Mouse (Mus musculus) heart, embryonic 15.5 days (tissue): ENCODE results near the gene Gpr142. TPM values are rescaled to one million over a fixed set of nuclear protein-coding genes. Genes with fewer than 3 reads are reported as not detected.

Experiments
- ATAC-seq: fragments of 200-750 bp; cut with Nextera tagmentation; replicated peaks from 2 replicates; pipeline ENCODE4 v1.8.0; 2017; ENCODE audit warnings: low read depth, moderate TSS enrichment; ENCODE audit not compliant: insufficient number of reproducible peaks, insufficient read depth, low FRiP score
- H3K27ac ChIP-seq: fragments of 300-500 bp; sonication (generic); 2 replicates; pipeline ENCODE4 v1.5.1; 2015; ENCODE audit warnings: mild to moderate bottlenecking, inconsistent platforms
- H3K27me3 ChIP-seq: fragments of 300-500 bp; sonication (generic); 2 replicates; pipeline ENCODE4 v1.6.1; 2015; ENCODE audit warnings: inconsistent platforms
- H3K36me3 ChIP-seq: fragments of 300-500 bp; sonication (generic); 2 replicates; pipeline ENCODE4 v1.6.1; 2015; ENCODE audit warnings: mild to moderate bottlenecking, inconsistent platforms
- H3K4me1 ChIP-seq: fragments of 300-500 bp; sonication (generic); replicated peaks from 2 replicates; pipeline ENCODE4 v1.6.1; 2015; ENCODE audit warnings: inconsistent platforms
- H3K4me2 ChIP-seq: fragments of 300-500 bp; sonication (generic); 2 replicates; pipeline ENCODE4 v1.6.1; 2015; ENCODE audit warnings: inconsistent platforms, mild to moderate bottlenecking, moderate library complexity
- H3K4me3 ChIP-seq: fragments of 300-500 bp; sonication (generic); 2 replicates; pipeline ENCODE4 v1.5.1; 2015; ENCODE audit warnings: mild to moderate bottlenecking, inconsistent platforms
- H3K9ac ChIP-seq: fragments of 300-500 bp; sonication (generic); 2 replicates; pipeline ENCODE4 v1.6.1; 2015; ENCODE audit warnings: mild to moderate bottlenecking, inconsistent platforms
- H3K9me3 ChIP-seq: fragments of 300-500 bp; sonication (generic); replicated peaks from 2 replicates; pipeline ENCODE4 v1.6.1; 2016; ENCODE audit warnings: inconsistent platforms
- WGBS: fragments of 180-500 bp; shearing (Covaris S2); methylation state at CpG from one replicate; pipeline ENCODE4 v1.1.7; 2015; ENCODE audit warnings: mixed read lengths; 5-methylcytosine and 5-hydroxymethylcytosine counted together
- polyA plus RNA-seq: library from polyadenylated mRNA; unstranded; fragments of >200 nt; fragmentation: Nextera tagmentation; extraction: Ambion mirVana; gene quantifications from 2 replicates; pipeline ENCODE4 v1.2.1, GENCODE M21; 2015

Gpr142 gene
- polyA plus RNA-seq, 1 experiment from 2014 or later = not detected

- no peak overlapping the region for H3K9ac ChIP-seq
- H3K27ac ChIP-seq = no peak overlapping the region
- no peak for ATAC-seq
- H3K9me3 ChIP-seq = no peaks in the 10 kb centered on the region
- WGBS = 88% methylated on average over 5 of the region's 5 CpGs
- peaks cover 34% of the 10 kb centered on the region for H3K4me1 ChIP-seq
- no peak overlapping the region for H3K4me2 ChIP-seq
- H3K36me3 ChIP-seq = no peaks in the 10 kb centered on the region
- H3K27me3 ChIP-seq = peaks cover 10% of the 10 kb centered on the region; the same call in 1 of the 2 replicates
- H3K4me3 ChIP-seq = no peak overlapping the region
Observed at GRCm38 (mm10) chr11:114847008-114847407, 48.3 kb downstream of the Gpr142 start.

- H3K9ac ChIP-seq = no peak overlapping the region
- H3K36me3 ChIP-seq = no peaks in the 10 kb centered on the region
- no peak for ATAC-seq
- H3K4me1 ChIP-seq = peaks cover 33% of the 10 kb centered on the region
- H3K9me3 ChIP-seq = no peaks in the 10 kb centered on the region
- no peak overlapping the region for H3K4me3 ChIP-seq
- peaks cover 10% of the 10 kb centered on the region; the same call in 1 of the 2 replicates for H3K27me3 ChIP-seq
- H3K27ac ChIP-seq = no peak overlapping the region
- no peak overlapping the region for H3K4me2 ChIP-seq
- 30% methylated on average over 2 of the region's 2 CpGs for WGBS
Observed at GRCm38 (mm10) chr11:114849572-114849971, 50.8 kb downstream of the Gpr142 start.

DNA sequence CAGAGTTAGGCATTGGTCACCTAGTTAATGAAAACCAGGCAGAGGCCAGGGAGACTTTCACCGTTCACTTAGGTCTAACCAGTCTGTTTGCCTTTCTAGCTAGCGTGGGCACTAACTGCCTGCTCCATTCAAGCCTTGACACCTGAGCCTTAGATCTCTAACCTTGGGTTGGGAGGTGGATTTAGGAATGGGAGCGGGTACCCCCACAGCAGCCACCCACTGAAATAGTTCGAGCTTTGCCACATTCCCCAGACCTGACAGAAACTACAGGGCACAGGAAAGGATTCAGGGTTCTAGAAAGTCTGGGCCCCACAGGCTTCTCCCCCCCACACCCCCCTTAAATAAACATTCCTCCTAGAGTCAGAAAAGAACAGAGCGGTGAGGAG lies 51.3 kb downstream of the Gpr142 start:
- Histone ChIP-seq H3K36me3 (no peaks in the 10 kb centered on the region), H3K27ac (no peak overlapping the region), H3K9me3 (no peaks in the 10 kb centered on the region), H3K4me1 (peaks cover 32% of the 10 kb centered on the region), H3K4me2 (peak overlapping the region; percentile 99), H3K27me3 (peaks cover 10% of the 10 kb centered on the region; the same call in 1 of the 2 replicates), H3K4me3 (peak overlapping the region; percentile 81), H3K9ac (no peak overlapping the region)
- ATAC-seq = no peak
- 46% methylated on average over 5 of the region's 5 CpGs for WGBS

DNA sequence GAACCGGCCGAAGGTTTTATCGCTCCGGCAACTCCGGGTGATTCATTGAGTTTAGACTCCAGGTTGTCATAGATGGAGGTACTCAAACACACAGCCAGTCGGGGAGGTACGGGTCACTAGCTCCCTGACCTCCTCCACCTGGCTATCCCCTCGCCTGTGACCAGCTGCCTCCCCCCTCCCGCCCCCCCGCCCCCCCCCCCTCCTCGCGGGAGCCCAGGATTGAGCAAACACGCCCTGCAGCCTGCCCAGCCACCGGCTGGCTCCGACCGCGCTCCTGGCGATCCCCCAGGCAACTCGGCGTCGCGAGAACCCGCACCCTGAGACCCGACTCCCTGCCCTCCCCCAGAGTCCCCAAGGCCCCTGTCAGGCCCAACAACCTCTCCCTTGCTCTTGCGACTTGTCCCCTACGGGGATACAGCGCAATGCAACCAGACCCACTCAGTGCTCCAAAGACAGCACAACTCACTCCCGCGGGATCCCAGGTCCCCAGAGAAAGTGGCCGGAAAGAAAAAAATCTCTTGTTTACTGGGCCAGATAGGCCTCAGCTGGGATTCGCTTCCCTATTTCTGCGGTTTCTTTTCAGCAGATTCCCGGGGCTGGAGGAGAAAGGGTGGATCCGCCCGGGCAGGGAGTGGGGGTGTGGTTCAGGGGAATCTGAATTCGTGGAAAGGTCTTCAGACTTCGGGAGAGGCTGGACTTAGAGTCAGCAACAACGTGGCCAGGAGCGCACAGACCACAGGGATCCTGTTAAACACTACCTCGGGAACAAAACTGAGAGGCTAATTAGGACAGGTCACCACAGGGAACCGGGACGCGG lies 51.9 kb downstream of the Gpr142 start, which contains the start of gene Gprc5c:
Gene Gprc5c, plus strand, starts transcription at position 701 of the 817 bp plus-strand sequence.
- H3K9ac ChIP-seq = peak within 1 kb of the TSS; percentile 76
- no peaks in the 10 kb centered on the region for H3K36me3 ChIP-seq
- peak within 1 kb of the TSS; percentile 81 for H3K27ac ChIP-seq
- no peaks in the 10 kb centered on the region for H3K9me3 ChIP-seq
- H3K4me3 ChIP-seq = peak within 1 kb of the TSS; percentile 81
- peak within 1 kb of the TSS; percentile 99 for H3K4me2 ChIP-seq
- peaks cover 32% of the 10 kb centered on the region for H3K4me1 ChIP-seq
- peaks cover 10% of the 10 kb centered on the region; the same call in 1 of the 2 replicates for H3K27me3 ChIP-seq
- WGBS = 1% methylated on average over 39 of the region's 43 CpGs
- peak; percentile 32; the same call in 1 of the 2 replicates for ATAC-seq

- peak overlapping the region; percentile 76 for H3K9ac ChIP-seq
- H3K9me3 ChIP-seq = no peaks in the 10 kb centered on the region
- H3K36me3 ChIP-seq = no peaks in the 10 kb centered on the region
- H3K27ac ChIP-seq = peak overlapping the region; percentile 81
- peaks cover 10% of the 10 kb centered on the region; the same call in 1 of the 2 replicates for H3K27me3 ChIP-seq
- peak overlapping the region; percentile 81 for H3K4me3 ChIP-seq
- peak overlapping the region; percentile 99 for H3K4me2 ChIP-seq
- 0 out of 2 replicates have a peak, but pooled peaks have one; percentile 7 for ATAC-seq
- WGBS = under 1% methylated on average over 27 of the region's 27 CpGs
- peaks cover 32% of the 10 kb centered on the region for H3K4me1 ChIP-seq
Observed at GRCm38 (mm10) chr11:114851269-114851607, 52.5 kb downstream of the Gpr142 start.

- under 1% methylated on average over 63 of the region's 65 CpGs for WGBS
- Histone ChIP-seq H3K4me1 (peaks cover 29% of the 10 kb centered on the region), H3K36me3 (no peaks in the 10 kb centered on the region), H3K27ac (peak overlapping the region; percentile 81), H3K4me3 (peak overlapping the region; percentile 81), H3K4me2 (peak overlapping the region; percentile 99), H3K27me3 (peaks cover 10% of the 10 kb centered on the region; the same call in 1 of the 2 replicates), H3K9me3 (no peaks in the 10 kb centered on the region), H3K9ac (peak overlapping the region; percentile 76)
- ATAC-seq = peak; percentile 56
Observed at GRCm38 (mm10) chr11:114851608-114852310, 53.0 kb downstream of the Gpr142 start.

GRCm38 (mm10) chr11:114852311-114853173 lies 53.8 kb downstream of the Gpr142 start:
- no peaks in the 10 kb centered on the region for H3K36me3 ChIP-seq
- no peaks in the 10 kb centered on the region for H3K9me3 ChIP-seq
- 1% methylated on average over 40 of the region's 40 CpGs for WGBS
- H3K4me1 ChIP-seq = peaks cover 29% of the 10 kb centered on the region
- ATAC-seq = no peak; the same call in 1 of the 2 replicates
- peak overlapping the region; percentile 99 for H3K4me2 ChIP-seq
- H3K27me3 ChIP-seq = peaks cover 10% of the 10 kb centered on the region; the same call in 1 of the 2 replicates
- peak overlapping the region; percentile 76 for H3K9ac ChIP-seq
- peak overlapping the region; percentile 81 for H3K27ac ChIP-seq
- H3K4me3 ChIP-seq = peak overlapping the region; percentile 81

- Histone ChIP-seq H3K4me1 (peaks cover 29% of the 10 kb centered on the region), H3K9me3 (no peaks in the 10 kb centered on the region), H3K9ac (peak overlapping the region; percentile 76; the same call in 1 of the 2 replicates), H3K27ac (peak overlapping the region; percentile 81), H3K4me3 (peak overlapping the region; percentile 81), H3K4me2 (peak overlapping the region; percentile 99), H3K36me3 (no peaks in the 10 kb centered on the region), H3K27me3 (peaks cover 10% of the 10 kb centered on the region; the same call in 1 of the 2 replicates)
- ATAC-seq = no peak
- WGBS = 27% methylated on average over 7 of the region's 7 CpGs
Observed at GRCm38 (mm10) chr11:114853174-114853838, 54.6 kb downstream of the Gpr142 start.

- ATAC-seq = no peak
- WGBS = 80% methylated on average over 6 of the region's 6 CpGs
- no peaks in the 10 kb centered on the region for H3K36me3 ChIP-seq
- H3K4me3 ChIP-seq = no peak overlapping the region
- no peak overlapping the region for H3K4me2 ChIP-seq
- no peak overlapping the region for H3K9ac ChIP-seq
- H3K9me3 ChIP-seq = no peaks in the 10 kb centered on the region
- H3K27me3 ChIP-seq = peaks cover 1% of the 10 kb centered on the region; the same call in 1 of the 2 replicates
- peaks cover 29% of the 10 kb centered on the region for H3K4me1 ChIP-seq
- no peak overlapping the region for H3K27ac ChIP-seq
Observed at GRCm38 (mm10) chr11:114854581-114854980, 55.9 kb downstream of the Gpr142 start.

DNA sequence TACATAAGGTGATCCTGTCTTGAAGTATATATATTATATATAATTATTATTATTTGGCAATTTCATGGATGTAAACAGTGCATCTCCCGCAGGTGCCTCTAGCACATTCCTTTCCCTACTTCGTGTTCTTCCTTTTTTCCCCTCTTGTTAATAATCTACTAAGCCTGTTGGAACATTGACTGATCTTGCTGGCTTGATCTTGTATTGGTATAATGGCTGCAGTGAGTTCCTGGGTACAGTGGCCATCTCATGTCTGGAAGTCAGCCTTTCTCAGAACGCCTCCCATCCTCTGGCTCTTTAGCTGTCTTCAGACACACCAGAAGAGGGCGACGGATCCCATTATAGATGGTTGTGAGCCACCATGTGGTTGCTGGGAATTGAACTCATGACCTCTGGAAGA lies 57.4 kb downstream of the Gpr142 start:
- WGBS = 89% methylated on average over 5 of the region's 5 CpGs
- Histone ChIP-seq H3K4me1 (peaks cover 18% of the 10 kb centered on the region), H3K27me3 (no peaks in the 10 kb centered on the region), H3K4me2 (no peak overlapping the region), H3K36me3 (no peaks in the 10 kb centered on the region), H3K4me3 (no peak overlapping the region), H3K27ac (no peak overlapping the region), H3K9ac (no peak overlapping the region), H3K9me3 (no peaks in the 10 kb centered on the region)
- ATAC-seq = no peak
